Mouse (Mus musculus) left cerebral cortex, adult 9 months (tissue): ENCODE data around the gene Gp5.
"Not testable (repeated sequence)": the region's sequence is repeated elsewhere in the genome, so short reads cannot be mapped to it uniquely, and the experiment has no call there.

Experiments
- DNase-seq, 2 experiments: peaks; one replicate each; pipeline ENCODE4 v3.0.0; 2022; ENCODE audit warnings: low spot score in 2 of 2

Gp5 gene

GRCm38 (mm10) chr16:30310647-30311046 lies at the start of gene Gp5:
Gene Gp5, minus strand, starts transcription at chr16:30310779.
- no peak for DNase-seq

GRCm38 (mm10) chr16:30353489-30353888 lies 42.9 kb upstream of the Gp5 start:
- DNase-seq: not testable (repeated sequence)

- DNase-seq: no peak
Observed at GRCm38 (mm10) chr16:30314236-30314635, 3.7 kb upstream of the Gp5 start.

GRCm38 (mm10) chr16:30310171-30310515 lies 436 bp downstream of the Gp5 start:
- no peak for DNase-seq

- DNase-seq: peak in 1 of 2 experiments; percentile 20
Observed at GRCm38 (mm10) chr16:30309395-30310170, 996 bp downstream of the Gp5 start.

DNA sequence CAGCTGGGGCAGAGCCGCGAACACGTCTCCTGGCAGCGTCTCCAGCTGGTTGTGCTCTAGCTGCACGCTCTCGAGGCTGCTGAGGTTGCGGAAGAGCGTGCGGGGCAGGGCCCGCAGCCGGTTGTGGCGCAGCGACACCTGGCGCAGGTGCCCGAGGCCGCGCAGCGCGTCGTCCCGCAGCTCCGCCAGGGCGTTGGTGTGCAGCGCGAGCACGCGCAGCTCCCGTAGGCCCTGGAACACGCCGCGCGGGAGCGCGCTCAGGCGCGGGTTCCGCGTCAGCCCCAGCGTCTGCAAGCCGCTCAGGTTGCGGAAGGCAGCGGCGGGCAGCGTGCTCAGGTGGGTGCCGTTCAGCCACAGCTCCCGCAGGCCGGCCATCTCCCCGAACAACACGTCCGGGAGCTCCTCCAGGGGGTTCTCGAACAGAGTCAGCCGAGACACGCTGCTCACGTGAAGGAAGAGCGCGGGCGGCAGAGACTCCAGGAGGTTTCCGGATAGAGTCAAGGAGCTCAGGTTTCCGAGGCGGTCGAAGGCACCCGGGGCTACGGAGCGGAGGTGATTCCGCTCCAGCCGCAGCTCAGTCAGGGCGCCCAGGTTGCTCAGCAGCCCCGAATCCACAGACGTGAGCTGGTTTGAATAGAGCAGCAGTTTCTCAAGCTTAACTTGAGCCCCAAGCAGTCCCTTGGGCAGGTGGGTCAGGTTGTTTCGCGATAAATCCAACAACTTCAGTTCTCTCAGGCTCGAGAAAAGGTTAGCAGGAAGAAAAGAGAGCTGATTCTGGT lies 1.8 kb downstream of the Gp5 start:
- DNase-seq: peak; percentile 36 to 65

- no peak for DNase-seq
Observed at GRCm38 (mm10) chr16:30307961-30308615, 2.5 kb downstream of the Gp5 start.

GRCm38 (mm10) chr16:30307306-30307705 lies 3.3 kb downstream of the Gp5 start:
- no peak for DNase-seq

- no peak for DNase-seq
Observed at GRCm38 (mm10) chr16:30306102-30306501, 4.5 kb downstream of the Gp5 start.

- DNase-seq: no peak
Observed at GRCm38 (mm10) chr16:30304236-30304635, 6.3 kb downstream of the Gp5 start.

GRCm38 (mm10) chr16:30303411-30303810 lies 7.2 kb downstream of the Gp5 start:
- no peak for DNase-seq

DNA sequence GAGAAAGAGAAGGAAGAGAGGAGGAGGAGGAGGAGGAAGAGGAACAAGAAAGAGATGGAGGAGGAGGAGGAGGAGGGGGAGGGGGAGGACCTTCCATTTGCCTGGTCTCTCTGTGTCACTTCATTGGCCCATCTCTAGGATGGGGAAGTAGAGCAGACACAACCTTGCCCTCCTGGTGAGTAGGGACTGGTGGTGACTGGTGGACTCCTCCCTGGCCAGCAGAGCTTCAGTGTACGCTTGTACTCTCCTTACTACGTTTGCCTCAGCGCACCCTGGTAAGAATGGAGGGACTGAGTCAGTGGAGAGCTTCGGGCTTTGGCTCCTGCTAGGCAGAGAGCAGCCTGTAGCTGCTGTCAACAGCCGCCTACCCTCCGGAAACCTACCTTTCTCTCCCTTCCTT lies 7.9 kb downstream of the Gp5 start:
- no peak for DNase-seq

GRCm38 (mm10) chr16:30299711-30300277 lies 10.8 kb downstream of the Gp5 start:
- no peak for DNase-seq

- no peak for DNase-seq
Observed at GRCm38 (mm10) chr16:30297450-30297849, 13.1 kb downstream of the Gp5 start.

- no peak for DNase-seq
Observed at GRCm38 (mm10) chr16:30296601-30297275, 13.8 kb downstream of the Gp5 start.

DNA sequence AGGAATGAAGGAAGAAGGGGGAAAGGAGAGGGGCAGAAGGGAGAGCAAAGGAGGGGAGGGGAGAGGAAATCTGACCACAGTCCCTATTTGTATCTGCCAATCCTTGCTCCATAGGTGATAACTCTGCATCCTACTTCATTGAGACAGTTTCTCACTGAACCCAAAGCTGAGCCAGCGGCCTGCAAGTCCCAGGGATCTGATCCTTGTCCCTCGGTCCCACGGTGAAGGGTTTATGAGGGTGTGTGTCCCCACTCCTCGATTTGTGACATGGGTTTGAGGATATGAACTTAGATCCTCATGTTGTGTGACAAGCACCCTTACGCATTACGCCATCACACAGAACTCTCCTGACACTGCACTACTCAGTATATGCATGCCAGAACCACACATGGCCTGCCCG lies 15.5 kb downstream of the Gp5 start:
- DNase-seq: no peak

- DNase-seq: no peak
Observed at GRCm38 (mm10) chr16:30290436-30290835, 20.1 kb downstream of the Gp5 start.

DNA sequence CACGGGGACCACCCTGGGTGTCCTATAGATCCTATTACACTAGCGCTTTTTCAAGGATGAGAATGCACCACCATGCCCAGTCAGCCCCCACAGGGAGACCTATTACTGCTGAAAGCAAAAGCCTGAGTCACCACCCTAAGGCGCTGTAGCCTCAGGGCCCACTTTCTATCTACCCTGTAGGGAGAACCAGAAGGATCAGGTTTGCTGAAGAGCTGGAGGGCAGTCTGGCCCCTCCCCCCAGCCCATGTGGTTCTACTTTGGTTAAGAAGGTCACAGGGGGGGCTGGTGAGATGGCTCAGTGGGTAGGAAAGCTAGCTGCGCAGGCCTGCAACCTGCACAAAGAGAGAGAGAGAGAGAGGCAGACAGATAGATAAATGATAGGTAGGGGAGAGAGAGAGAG lies 24.9 kb downstream of the Gp5 start:
- no peak for DNase-seq

DNA sequence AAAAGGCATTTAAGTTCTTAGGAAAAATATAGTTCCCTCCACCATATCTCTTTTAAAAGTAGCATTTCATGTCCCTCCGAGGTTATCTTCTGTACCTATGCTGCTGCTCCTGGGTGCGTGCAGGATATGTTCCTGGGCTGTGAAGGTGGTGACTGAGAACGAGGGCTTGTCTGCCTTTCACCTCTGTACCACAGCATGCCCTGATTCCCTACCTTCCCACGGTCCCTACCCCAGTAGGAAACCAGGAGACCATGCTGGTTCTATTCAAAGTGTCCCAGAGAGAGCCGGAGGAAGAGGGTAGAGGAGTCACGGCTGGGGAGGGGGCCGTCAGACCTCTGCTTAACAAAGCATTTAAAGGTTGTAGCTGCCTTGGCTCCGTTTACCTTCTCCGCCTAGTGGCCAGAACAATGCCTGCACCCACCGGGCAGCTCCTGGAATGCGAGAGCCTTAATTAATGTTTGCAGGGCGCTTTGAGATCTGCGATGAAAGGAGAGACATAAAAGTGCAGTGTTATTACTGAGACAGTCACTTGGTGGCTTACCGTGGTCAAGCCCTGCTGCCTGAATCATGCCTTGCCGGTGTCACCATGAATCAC lies 26.7 kb downstream of the Gp5 start:
- DNase-seq: no peak

DNA sequence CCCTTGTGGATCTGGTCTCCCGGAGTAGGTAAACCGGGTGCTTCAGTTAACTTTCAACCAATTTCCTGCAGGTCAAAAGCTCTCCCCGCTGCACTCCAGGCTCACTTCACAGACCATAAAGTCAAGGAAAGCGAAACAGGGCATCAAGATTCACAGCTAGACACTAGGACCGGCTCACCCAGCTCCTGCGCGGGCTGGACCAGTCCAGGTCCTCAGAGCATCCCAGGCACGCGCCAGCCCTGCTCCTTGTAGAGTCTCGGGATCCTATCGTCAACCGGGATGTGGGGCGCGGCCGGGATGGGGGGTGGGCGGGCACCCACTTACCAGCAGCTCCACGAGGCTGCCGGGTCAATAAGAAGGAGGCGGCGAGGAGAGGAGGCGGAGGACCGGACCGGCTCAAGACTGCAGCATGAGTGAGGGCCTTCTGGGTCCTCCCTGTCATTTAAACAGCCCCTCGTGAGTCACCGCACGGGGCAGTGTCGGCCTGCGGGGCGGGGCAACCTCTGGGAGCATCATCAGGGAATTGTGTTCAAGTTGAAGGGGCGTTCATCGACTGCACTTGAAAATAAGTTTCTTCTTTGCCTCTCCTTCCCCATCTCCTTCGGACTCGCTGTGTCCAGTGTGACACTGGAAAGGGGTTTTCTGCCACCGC lies 27.6 kb downstream of the Gp5 start, which contains the start of gene Lrrc15:
Gene Lrrc15, minus strand, starts transcription at position 413 of the 652 bp plus-strand sequence.
- DNase-seq: no peak
